9 mouse cellular contexts compared by ENCODE assay signal in genomic region chr12:100841211-100841792, GRCm38 (mm10).
DNase-seq lines count a peak whose midpoint lies in the region; ATAC-seq and TF ChIP-seq lines count a peak whose summit lies in the region.
"Had no signal": no experiment of that assay in that cellular context is flagged by ENCODE, and none has a peak within 500 bp of the region (broad histone marks: within the 10 kb centered on the region; RNA-seq: fewer than 3 reads in every experiment).

No protein-coding gene starts in this region.

- H3K36me3 ChIP-seq in CH12.LX (replicated peaks in 1 of 2; ENCODE audit: control insufficient read depth in 1 of 2, insufficient read depth in 1 of 2, low read length in 1 of 2) = peaks cover 2 to 31% of the 10 kb centered on the region in 2 experiments
- H3K36me3 ChIP-seq in forebrain, embryonic 11.5 days (ENCODE audit: control insufficient read depth, insufficient read depth, low read length) = no peaks in the 10 kb centered on the region
- H3K36me3 ChIP-seq in lung, embryonic 15.5 days = no peaks in the 10 kb centered on the region
- H3K36me3 ChIP-seq: heart, embryonic 13.5 days had no signal

- no peak overlapping the region for H3K4me2 ChIP-seq in CH12.LX (ENCODE audit: insufficient read depth, low read depth, poor library complexity, severe bottlenecking)
- no peak overlapping the region for H3K4me2 ChIP-seq in forebrain, embryonic 11.5 days (ENCODE audit: low read depth, low read length, severe bottlenecking)
- no peak overlapping the region for H3K4me2 ChIP-seq in lung, embryonic 15.5 days
- H3K4me2 ChIP-seq: heart, embryonic 13.5 days had no signal

- H3K4me1 ChIP-seq in CH12.LX (ENCODE audit: control insufficient read depth in 1 of 2, insufficient read depth in 2 of 2) = peaks cover 16 to 51% of the 10 kb centered on the region in 2 experiments
- no peaks in the 10 kb centered on the region for H3K4me1 ChIP-seq in forebrain, embryonic 11.5 days (replicated peaks; ENCODE audit: control insufficient read depth, insufficient read depth, low read length)
- no peaks in the 10 kb centered on the region for H3K4me1 ChIP-seq in lung, embryonic 15.5 days

- 32% methylated on average over 3 of the region's 3 CpGs for WGBS in forebrain, embryonic 11.5 days
- WGBS in lung, embryonic 15.5 days = 17% methylated on average over 3 of the region's 3 CpGs

- TF ChIP-seq CTCF in CH12.LX (conservative IDR thresholded peaks at IDR 0.05 in 1 of 2, IDR thresholded peaks at IDR 0.05 in 1 of 2; ENCODE audit: low read depth in 2 of 2, low read length in 2 of 2) = peak; percentile 52 to 97

- ATAC-seq in forebrain, embryonic 11.5 days (replicated peaks; ENCODE audit: low FRiP score) = peak; percentile 68
- ATAC-seq in lung, embryonic 15.5 days (ENCODE audit: borderline replicate concordance, extremely low read depth, low FRiP score, low TSS enrichment) = peak; percentile 50; the same call in 1 of the 2 replicates

- H3K27ac ChIP-seq in CH12.LX (ENCODE audit: insufficient read depth, low read depth) = no peak overlapping the region
- no peak overlapping the region for H3K27ac ChIP-seq in forebrain, embryonic 11.5 days (ENCODE audit: low read depth, low read length)
- no peak overlapping the region for H3K27ac ChIP-seq in lung, embryonic 15.5 days
- H3K27ac ChIP-seq: heart, embryonic 13.5 days had no signal

- DNase-seq in CH12.LX (ENCODE audit: extremely low read depth) = peak; percentile 81
- peak; percentile 19 for DNase-seq in c-Kit-negative CD71-positive TER-119-positive erythroid progenitor cells, embryonic 14.5 days (ENCODE audit: low read depth, low spot score)
- DNase-seq in forebrain, embryonic 11.5 days (ENCODE audit: low spot score) = peak; percentile 85
- DNase-seq in heart, postnatal 25 days (ENCODE audit: low spot score) = peak; percentile 55
- DNase-seq in layer of hippocampus, adult 11-12 months (ENCODE audit: low spot score) = peak; percentile 89
- peak; percentile 46 for DNase-seq in ovary, adult 18-20 months (ENCODE audit: low spot score)
- DNase-seq in thymus, adult 18-20 months = peak; percentile 28 to 44

- intact Hi-C loops in heart, postnatal 25 days (cut with DNase I) = loop anchor here (1.0 to 10.0 kb wide), 6 partner anchors 71 to 263 kb away; no protein-coding TSS in a partner anchor

- no peak for TF ChIP-seq EP300 in CH12.LX (IDR thresholded peaks at IDR 0.05; ENCODE audit: low read length)

- peaks cover 4% of the 10 kb centered on the region for H3K79me2 ChIP-seq in CH12.LX (replicated peaks; ENCODE audit: control insufficient read depth, extremely low read depth, insufficient read depth, poor library complexity, severe bottlenecking)

- no peaks in the 10 kb centered on the region for H3K27me3 ChIP-seq in CH12.LX (replicated peaks)
- no peaks in the 10 kb centered on the region for H3K27me3 ChIP-seq in forebrain, embryonic 11.5 days (ENCODE audit: control insufficient read depth, insufficient read depth, low read length)
- H3K27me3 ChIP-seq in lung, embryonic 15.5 days = no peaks in the 10 kb centered on the region
- H3K27me3 ChIP-seq: heart, embryonic 13.5 days had no signal

- no peak overlapping the region for H3K4me3 ChIP-seq in CH12.LX (replicated peaks in 1 of 3; ENCODE audit: low read depth in 2 of 3, low read length in 2 of 3, poor library complexity in 1 of 3)
- H3K4me3 ChIP-seq in forebrain, embryonic 11.5 days (ENCODE audit: low read depth, low read length) = no peak overlapping the region
- no peak overlapping the region for H3K4me3 ChIP-seq in lung, embryonic 15.5 days
- H3K4me3 ChIP-seq: heart, embryonic 13.5 days had no signal

- H3K9me3 ChIP-seq in CH12.LX (replicated peaks; ENCODE audit: low read length) = no peaks in the 10 kb centered on the region
- no peaks in the 10 kb centered on the region for H3K9me3 ChIP-seq in forebrain, embryonic 11.5 days (ENCODE audit: control insufficient read depth, low read length)
- H3K9me3 ChIP-seq in lung, embryonic 15.5 days = no peaks in the 10 kb centered on the region
- H3K9me3 ChIP-seq: heart, embryonic 13.5 days had no signal

- peak; percentile 99 for TF ChIP-seq RAD21 in CH12.LX (IDR thresholded peaks at IDR 0.05; ENCODE audit: low read depth, low read length)

- in situ Hi-C loops in CH12.LX (cut with MboI; ENCODE audit: low pct_ligation_motif_present, low pct_unique_long_range_greater_than_20kb, low sequenced_read_pairs) = loop anchor here (5.0 to 10.0 kb wide), 4 partner anchors 69 to 677 kb away; no protein-coding TSS in a partner anchor

- TF ChIP-seq POLR2A in CH12.LX (IDR thresholded peaks at IDR 0.05; ENCODE audit: low read depth, low read length) = no peak

- dilution Hi-C loops in CH12.LX (cut with MboI; ENCODE audit: extremely low pct_ligation_motif_present, extremely low pct_unique_long_range_greater_than_20kb, low sequenced_read_pairs) = no loop called here

- no peak overlapping the region for H3K9ac ChIP-seq in CH12.LX (ENCODE audit: insufficient read depth, low read depth)
- no peak overlapping the region for H3K9ac ChIP-seq in forebrain, embryonic 11.5 days (ENCODE audit: low read length)
- H3K9ac ChIP-seq in lung, embryonic 15.5 days = no peak overlapping the region
- H3K9ac ChIP-seq: heart, embryonic 13.5 days had no signal

TF ChIP-seq in CH12.LX, 34 proteins besides CTCF, POLR2A, EP300 and RAD21:
- TF ChIP-seq RCOR1 (conservative IDR thresholded peaks at IDR 0.05; ENCODE audit: low read depth, low read length) = no peak
- TF ChIP-seq SIN3A (IDR thresholded peaks at IDR 0.05; ENCODE audit: low read length) = 0 out of 2 replicates have a peak, but pooled peaks have one; percentile 20
- TF ChIP-seq ZNF384 (IDR thresholded peaks at IDR 0.05; ENCODE audit: low read depth, low read length) = 0 out of 2 replicates have a peak, but pooled peaks have one; percentile 2
- peak; percentile 88 for TF ChIP-seq ZC3H11A (IDR thresholded peaks at IDR 0.05; ENCODE audit: low read depth, low read length)
- TF ChIP-seq NELFE (IDR thresholded peaks at IDR 0.05; ENCODE audit: low read depth, low read length) = 0 out of 2 replicates have a peak, but pooled peaks have one; percentile 10
- no peak for TF ChIP-seq MAX (IDR thresholded peaks at IDR 0.05; ENCODE audit: low read length)
- peak; percentile 99 for TF ChIP-seq SMC3 (IDR thresholded peaks at IDR 0.05; ENCODE audit: low read depth, low read length)
- TF ChIP-seq TBP (conservative IDR thresholded peaks at IDR 0.05; ENCODE audit: low read depth, low read length) = no peak
- 0 out of 2 replicates have a peak, but pooled peaks have one; percentile 19 for TF ChIP-seq IRF4 (IDR thresholded peaks at IDR 0.05; ENCODE audit: low read depth, low read length)
- no peak for TF ChIP-seq MAZ (IDR thresholded peaks at IDR 0.05; ENCODE audit: low read depth, low read length)

Comparison
In these comparisons a context has a peak if more than half of its experiments do, and no peak if none do; other contexts are left out.
1. DNase-seq: peak in every context shown above with its lines; median percentile 89 in layer of hippocampus, adult 11-12 months; 85 in forebrain, embryonic 11.5 days; 81 in CH12.LX; 55 in heart, postnatal 25 days; 46 in ovary, adult 18-20 months; 36 in thymus, adult 18-20 months; 19 in c-Kit-negative CD71-positive TER-119-positive erythroid progenitor cells, embryonic 14.5 days.